Mouse (Mus musculus) MEL (cell line): Measurements from ENCODE around the gene Mrpl51. TPM values are rescaled to one million over a fixed set of nuclear protein-coding genes. Genes with fewer than 3 reads are reported as not detected.

Experiments
- DNase-seq: peaks from one replicate; pipeline ENCODE4 v3.0.0; 2011; ENCODE audit warnings: low read depth, low spot score
- H3K27ac ChIP-seq: 2 replicates; pipeline ENCODE4 v1.5.1; 2012; ENCODE audit warnings: low read depth, mild to moderate bottlenecking, control low read depth, low read length, moderate library complexity; ENCODE audit not compliant: control insufficient read depth
- H3K27me3 ChIP-seq, 2 experiments: fragments of 150-350 bp in 1 of 2; sonication (generic) in 1 of 2; 2 replicates each; pipeline ENCODE4 v1.6.1; 2012; ENCODE audit warnings: low read length in 2 of 2, mild to moderate bottlenecking in 2 of 2, improper control_type of control experiment in 1 of 2, moderate library complexity in 1 of 2; ENCODE audit not compliant: insufficient read depth in 2 of 2, control insufficient read depth in 1 of 2
- H3K36me3 ChIP-seq, 2 experiments: 2 replicates each; pipeline ENCODE4 v1.6.1; 2012 to 2014; ENCODE audit warnings: low read length in 2 of 2, improper control_type of control experiment in 1 of 2, inconsistent platforms in 1 of 2, mild to moderate bottlenecking in 1 of 2; ENCODE audit not compliant: insufficient read depth in 2 of 2, control insufficient read depth in 1 of 2
- H3K4me1 ChIP-seq, 2 experiments: fragments of 150-350 bp in 1 of 2; sonication (generic) in 1 of 2; 2 replicates each; pipeline ENCODE4 v1.6.1; 2012; ENCODE audit warnings: low read length in 2 of 2, improper control_type of control experiment in 1 of 2, mild to moderate bottlenecking in 1 of 2; ENCODE audit not compliant: insufficient read depth in 2 of 2, control insufficient read depth in 1 of 2
- H3K4me3 ChIP-seq, 2 experiments: fragments of 150-350 bp in 1 of 2; sonication (generic) in 1 of 2; 2 replicates each; pipeline ENCODE4 v1.5.1; 2012; ENCODE audit warnings: low read depth in 2 of 2, low read length in 2 of 2, mild to moderate bottlenecking in 2 of 2, moderate library complexity in 2 of 2, control low read depth in 1 of 2, improper control_type of control experiment in 1 of 2; ENCODE audit not compliant: control insufficient read depth in 1 of 2, insufficient read depth in 1 of 2
- H3K79me2 ChIP-seq: 2 replicates; pipeline ENCODE4 v1.6.1; 2012; ENCODE audit warnings: mild to moderate bottlenecking, low read length, moderate library complexity; ENCODE audit not compliant: control insufficient read depth, poor library complexity, insufficient read depth
- H3K9ac ChIP-seq: 2 replicates; pipeline ENCODE4 v1.6.1; 2012; ENCODE audit warnings: low read depth, mild to moderate bottlenecking, control low read depth, low read length, moderate library complexity; ENCODE audit not compliant: control insufficient read depth, poor library complexity, severe bottlenecking
- H3K9me3 ChIP-seq: fragments of 150-350 bp; sonication (generic); replicated peaks from 2 replicates; pipeline ENCODE4 v1.6.1; 2012; ENCODE audit warnings: mild to moderate bottlenecking, low read length, improper control_type of control experiment, moderate library complexity; ENCODE audit not compliant: insufficient read depth
- CHD1 ChIP-seq: IDR thresholded peaks from 2 replicates; pipeline ENCODE4 v1.6.1; 2012; ENCODE audit warnings: low read depth, mild to moderate bottlenecking, inconsistent platforms, low read length, improper control_type of control experiment
- E2F4 ChIP-seq: IDR thresholded peaks from 2 replicates; pipeline ENCODE4 v1.6.1; 2011; ENCODE audit warnings: low read depth, low read length, improper control_type of control experiment, borderline replicate concordance
- EP300 ChIP-seq, 2 experiments: IDR thresholded peaks; 2 replicates each; pipeline ENCODE4 v1.6.1; 2011; ENCODE audit warnings: improper control_type of control experiment in 2 of 2, low read length in 2 of 2, low read depth in 1 of 2, mild to moderate bottlenecking in 1 of 2
- GABPA ChIP-seq: IDR thresholded peaks from 2 replicates; pipeline ENCODE4 v1.6.1; 2012; ENCODE audit warnings: low read depth, mild to moderate bottlenecking, inconsistent platforms, low read length, improper control_type of control experiment, moderate library complexity
- MAFK ChIP-seq: IDR thresholded peaks from 2 replicates; pipeline ENCODE4 v1.6.1; 2011; ENCODE audit warnings: low read depth, mild to moderate bottlenecking, low read length, improper control_type of control experiment, borderline replicate concordance
- MAX ChIP-seq: IDR thresholded peaks from 2 replicates; pipeline ENCODE4 v1.6.1; 2011; ENCODE audit warnings: low read length, improper control_type of control experiment
- MAZ ChIP-seq: IDR thresholded peaks from 2 replicates; pipeline ENCODE4 v1.6.1; 2012; ENCODE audit warnings: low read depth, mild to moderate bottlenecking, inconsistent platforms, low read length, improper control_type of control experiment
- MEF2A ChIP-seq: IDR thresholded peaks from 2 replicates; pipeline ENCODE4 v1.6.1; 2014; ENCODE audit warnings: low read depth, mild to moderate bottlenecking, inconsistent platforms, low read length, improper control_type of control experiment; ENCODE audit not compliant: poor library complexity, insufficient replicate concordance, severe bottlenecking; ENCODE audit errors: extremely low read depth
- MXI1 ChIP-seq: IDR thresholded peaks from 2 replicates; pipeline ENCODE4 v1.6.1; 2011; ENCODE audit warnings: mild to moderate bottlenecking, low read depth, low read length, improper control_type of control experiment
- MYC ChIP-seq: IDR thresholded peaks from 2 replicates; pipeline ENCODE4 v1.6.1; 2011; ENCODE audit warnings: low read depth, mild to moderate bottlenecking, low read length, improper control_type of control experiment, moderate library complexity
- NELFE ChIP-seq: IDR thresholded peaks from 2 replicates; pipeline ENCODE4 v1.6.1; 2011; ENCODE audit warnings: low read depth, low read length, improper control_type of control experiment
- NRF1 ChIP-seq: IDR thresholded peaks from 2 replicates; pipeline ENCODE4 v1.6.1; 2014; ENCODE audit warnings: low read depth, mild to moderate bottlenecking, inconsistent platforms, low read length, improper control_type of control experiment, moderate library complexity; ENCODE audit not compliant: poor library complexity, insufficient read depth, severe bottlenecking
- POLR2A ChIP-seq, 2 experiments: IDR thresholded peaks; 2 replicates each; pipeline ENCODE4 v1.6.1; 2011 to 2012; ENCODE audit warnings: low read length in 2 of 2, mild to moderate bottlenecking in 2 of 2, control low read depth in 1 of 2, improper control_type of control experiment in 1 of 2, low read depth in 1 of 2, moderate library complexity in 1 of 2; ENCODE audit not compliant: control insufficient read depth in 1 of 2, insufficient read depth in 1 of 2, poor library complexity in 1 of 2
- POLR2AphosphoS5 ChIP-seq: IDR thresholded peaks from 2 replicates; pipeline ENCODE4 v1.6.1; 2012; ENCODE audit warnings: low read depth, borderline replicate concordance, mild to moderate bottlenecking, inconsistent platforms, low read length, moderate library complexity, mixed read lengths
- RCOR1 ChIP-seq: IDR thresholded peaks from 2 replicates; pipeline ENCODE4 v1.6.1; 2012; ENCODE audit warnings: low read depth, mild to moderate bottlenecking, inconsistent platforms, low read length, improper control_type of control experiment
- SIN3A ChIP-seq: IDR thresholded peaks from 2 replicates; pipeline ENCODE4 v1.6.1; 2012; ENCODE audit warnings: low read length, improper control_type of control experiment, inconsistent platforms
- SMC3 ChIP-seq: IDR thresholded peaks from 2 replicates; pipeline ENCODE4 v1.6.1; 2011; ENCODE audit warnings: low read depth, low read length, improper control_type of control experiment
- TAL1 ChIP-seq: IDR thresholded peaks from 2 replicates; pipeline ENCODE4 v1.6.1; 2012; ENCODE audit warnings: mild to moderate bottlenecking, inconsistent platforms, low read length, moderate library complexity, mixed read lengths
- TBP ChIP-seq: IDR thresholded peaks from 2 replicates; pipeline ENCODE4 v1.8.0; 2011; ENCODE audit warnings: low read depth, low read length, improper control_type of control experiment
- TCF12 ChIP-seq: IDR thresholded peaks from 2 replicates; pipeline ENCODE4 v1.6.1; 2014; ENCODE audit warnings: low read depth, mild to moderate bottlenecking, inconsistent platforms, low read length, improper control_type of control experiment, moderate library complexity
- USF1 ChIP-seq: IDR thresholded peaks from 2 replicates; pipeline ENCODE4 v1.6.1; 2014; ENCODE audit warnings: low read depth, mild to moderate bottlenecking, inconsistent platforms, low read length, improper control_type of control experiment, moderate library complexity
- USF2 ChIP-seq, 2 experiments: IDR thresholded peaks; 2 replicates each; pipeline ENCODE4 v1.6.1; 2011 to 2012; ENCODE audit warnings: improper control_type of control experiment in 2 of 2, low read length in 2 of 2, borderline replicate concordance in 1 of 2, inconsistent platforms in 1 of 2, low read depth in 1 of 2, mild to moderate bottlenecking in 1 of 2; ENCODE audit not compliant: insufficient read depth in 1 of 2
- ZC3H11A ChIP-seq: IDR thresholded peaks from 2 replicates; pipeline ENCODE4 v1.6.1; 2012; ENCODE audit warnings: low read depth, mild to moderate bottlenecking, inconsistent platforms, low read length, improper control_type of control experiment
- ZKSCAN1 ChIP-seq: IDR thresholded peaks from 2 replicates; pipeline ENCODE4 v1.6.1; 2012; ENCODE audit warnings: low read depth, mild to moderate bottlenecking, inconsistent platforms, low read length, improper control_type of control experiment, moderate library complexity
- ZMIZ1 ChIP-seq: IDR thresholded peaks from 2 replicates; pipeline ENCODE4 v1.6.1; 2012; ENCODE audit warnings: low read depth, mild to moderate bottlenecking, inconsistent platforms, low read length, improper control_type of control experiment, moderate library complexity
- polyA plus RNA-seq, 2 experiments: library from polyadenylated mRNA; stranded (reverse) in 1 of 2; unstranded in 1 of 2; fragments of >175 nt in 1 of 2; fragments of >200 nt in 1 of 2; gene quantifications; 2 replicates each; pipeline versions ENCODE4 v1.2.1 to v1.2.4; 2012; ENCODE audit warnings: low replicate concordance in 2 of 2, low read depth in 1 of 2; ENCODE audit not compliant: insufficient read length in 2 of 2, insufficient read depth in 1 of 2, missing spikeins in 1 of 2
- total RNA-seq: library from RNA; depleted of rRNA; stranded (reverse); fragments of 300-350 nt; gene quantifications from 2 replicates; pipeline ENCODE4 v1.2.3, GENCODE M21; 2012

Gene Mrpl51
- total and polyA plus RNA-seq, 3 experiments: 251 to 286 TPM; not detected in 1

- Histone ChIP-seq H3K27me3 (no peaks in the 10 kb centered on the region), H3K9ac (no peak overlapping the region), H3K9me3 (no peaks in the 10 kb centered on the region), H3K79me2 (no peaks in the 10 kb centered on the region), H3K4me3 (no peak overlapping the region), H3K27ac (no peak overlapping the region), H3K4me1 (peaks cover 5 to 11% of the 10 kb centered on the region in 2 experiments), H3K36me3 (peaks cover 0 to 12% of the 10 kb centered on the region in 2 experiments; a peak in 2 of 4 replicates)
- no peak for DNase-seq
- TF ChIP-seq ZKSCAN1: no peak
- TF ChIP-seq EP300 (IDR thresholded peaks at IDR 0.05; ENCODE audit: low read depth in 1 of 2, low read length in 2 of 2): no peak
- no peak for TF ChIP-seq POLR2A (IDR thresholded peaks at IDR 0.05; ENCODE audit: control insufficient read depth in 1 of 2, insufficient read depth in 1 of 2, low read depth in 1 of 2, low read length in 2 of 2, poor library complexity in 1 of 2)
- TF ChIP-seq ZMIZ1: no peak
- TF ChIP-seq MAFK: no peak
- TF ChIP-seq NRF1: no peak
- TF ChIP-seq MXI1: no peak
- no peak for TF ChIP-seq NELFE
- TF ChIP-seq USF1: no peak
- no peak for TF ChIP-seq TAL1
- TF ChIP-seq ZC3H11A: no peak
- no peak for TF ChIP-seq MAX
- TF ChIP-seq SIN3A: no peak
- no peak for TF ChIP-seq MYC
- no peak for TF ChIP-seq TBP
- TF ChIP-seq E2F4: no peak
- no peak for TF ChIP-seq POLR2AphosphoS5
- TF ChIP-seq MAZ: no peak
These were observed 29.6 kb downstream of the Mrpl51 start for GRCm38 (mm10) chr6:125221115-125221745.

- DNase-seq: no peak
- Histone ChIP-seq H3K9ac (no peak overlapping the region), H3K4me3 (no peak overlapping the region), H3K27me3 (no peaks in the 10 kb centered on the region), H3K27ac (no peak overlapping the region), H3K36me3 (peaks cover 0 to 8% of the 10 kb centered on the region in 2 experiments; a peak in 2 of 4 replicates), H3K4me1 (peaks cover 2 to 8% of the 10 kb centered on the region in 2 experiments; a peak in 2 of 4 replicates), H3K9me3 (no peaks in the 10 kb centered on the region)
- TF ChIP-seq MXI1: no peak
- TF ChIP-seq NELFE: no peak
- no peak for TF ChIP-seq USF1
- no peak for TF ChIP-seq SMC3
- TF ChIP-seq EP300 (IDR thresholded peaks at IDR 0.05; ENCODE audit: low read depth in 1 of 2, low read length in 2 of 2): no peak
- no peak for TF ChIP-seq MAZ
- TF ChIP-seq MEF2A: no peak
- no peak for TF ChIP-seq POLR2A (IDR thresholded peaks at IDR 0.05; ENCODE audit: control insufficient read depth in 1 of 2, insufficient read depth in 1 of 2, low read depth in 1 of 2, low read length in 2 of 2, poor library complexity in 1 of 2)
- no peak for TF ChIP-seq NRF1
- no peak for TF ChIP-seq TBP
- TF ChIP-seq USF2 (IDR thresholded peaks at IDR 0.05; ENCODE audit: borderline replicate concordance in 1 of 2, insufficient read depth in 1 of 2, low read depth in 1 of 2, low read length in 2 of 2): no peak
- no peak for TF ChIP-seq GABPA
- TF ChIP-seq CHD1: no peak
- TF ChIP-seq RCOR1: no peak
- TF ChIP-seq TCF12: no peak
- TF ChIP-seq, all 39 proteins: peak for 0
- H3K79me2 ChIP-seq: no peaks in the 10 kb centered on the region
These were observed 30.5 kb downstream of the Mrpl51 start for GRCm38 (mm10) chr6:125222146-125222545.
